Mouse (Mus musculus) c-Kit-positive CD71-positive TER-119-positive erythroid progenitor cells, embryonic 14.5 days (primary cell): ENCODE data around the gene Btbd35f20.
"Not testable (repeated sequence)": the region's sequence is repeated elsewhere in the genome, so short reads cannot be mapped to it uniquely, and the experiment has no call there.

Source experiments
- DNase-seq: peaks from one replicate; pipeline ENCODE4 v3.0.0-alpha.2; 2013; ENCODE audit warnings: low spot score

Btbd35f20 gene

DNA sequence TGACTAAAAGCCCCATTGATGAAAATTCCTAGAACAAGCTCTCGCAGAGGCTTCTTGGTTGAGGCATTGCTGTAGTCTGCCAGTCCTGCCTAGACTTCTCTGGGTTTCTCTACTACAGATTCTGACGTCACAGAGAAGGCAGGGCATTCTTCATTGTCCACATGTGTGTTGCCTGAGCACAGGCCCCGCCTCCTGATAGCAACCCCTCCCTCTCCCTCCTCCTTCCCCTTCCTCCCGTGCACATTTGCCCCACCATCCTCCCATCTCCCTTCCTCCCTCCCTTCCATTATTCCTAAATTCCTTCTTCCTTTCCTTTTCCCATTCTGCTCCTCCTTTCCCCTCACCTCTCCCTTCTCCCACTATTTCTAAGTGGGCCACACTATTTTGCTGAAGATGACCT, at the start of gene Btbd35f20:
Gene Btbd35f20, minus strand, starts transcription at position 101 of the 400 bp plus-strand sequence.
- not testable (repeated sequence) for DNase-seq
